Mouse (Mus musculus) C3H10T1/2 (cell line): ENCODE measurements around the gene 4930556J24Rik. TPM values are rescaled to one million over a fixed set of nuclear protein-coding genes. Genes with fewer than 3 reads are reported as not detected.

Experiments
- polyA plus RNA-seq, 2 experiments: library from polyadenylated mRNA; unstranded; fragments of >200 nt; fragmentation: generic; extraction: Trizol; gene quantifications; one replicate each; pipeline ENCODE4 v1.2.1; 2012; ENCODE audit warnings: missing spikeins in 2 of 2

The 4930556J24Rik gene
- polyA plus RNA-seq = under 1 TPM; 0.02 to 0.05 TPM

GRCm38 (mm10) chr11:3976678-3977077, at the start of gene 4930556J24Rik:
4930556J24Rik (minus strand) TSS chr11:3976778.

GRCm38 (mm10) chr11:3983291-3983862, 6.8 kb upstream of the 4930556J24Rik start, which contains the start of gene Gal3st1:
Gal3st1 (plus strand) TSS chr11:3983636.

GRCm38 (mm10) chr11:3963610-3964415, 12.8 kb downstream of the 4930556J24Rik start, which contains the start of gene Pes1:
Pes1 (plus strand) TSS chr11:3963975.

GRCm38 (mm10) chr11:3931511-3932211, 44.9 kb downstream of the 4930556J24Rik start, which contains the start of gene Tcn2:
Tcn2 (minus strand) TSS chr11:3932159.

GRCm38 (mm10) chr11:3914109-3914840, 62.3 kb downstream of the 4930556J24Rik start, which contains the start of gene Slc35e4:
Slc35e4 (minus strand) TSS chr11:3914664.

GRCm38 (mm10) chr11:3894406-3895281, 81.9 kb downstream of the 4930556J24Rik start, which contains the start of the genes 4921536K21Rik and Dusp18:
4921536K21Rik (minus strand) TSS chr11:3895098.
Dusp18 (plus strand) TSS chr11:3895240.

Other genes starting within 250 kb of the 4930556J24Rik start
- under 1 TPM; 0.09 to 0.41 TPM for gene Osbp2, start 112.9 kb downstream of the 4930556J24Rik start, polyA plus RNA-seq
- under 1 TPM; 0.04 to 0.05 TPM for gene 4921536K21Rik, start 81.7 kb downstream of the 4930556J24Rik start, polyA plus RNA-seq
- 1 to 10 TPM in 1 of 2 experiments, under 1 TPM in 1; 0.91 to 3.1 TPM for gene Dusp18, start 81.5 kb downstream of the 4930556J24Rik start, polyA plus RNA-seq
- gene Slc35e4, start 62.1 kb downstream of the 4930556J24Rik start, polyA plus RNA-seq = 10 to 100 TPM; 28.4 to 53.4 TPM
- 1 to 10 TPM in 1 of 2 experiments, under 1 TPM in 1; 0.98 to 9.1 TPM for gene Tcn2, start 44.6 kb downstream of the 4930556J24Rik start, polyA plus RNA-seq
- 10 to 100 TPM; 53.4 to 95.8 TPM for gene Pes1, start 12.8 kb downstream of the 4930556J24Rik start, polyA plus RNA-seq
- gene Gal3st1, start 6.9 kb upstream of the 4930556J24Rik start, polyA plus RNA-seq = under 1 TPM; 0.02 to 0.17 TPM
- gene Sec14l4, start 54.7 kb upstream of the 4930556J24Rik start, polyA plus RNA-seq = not detected
- not detected for gene Sec14l3, start 88.1 kb upstream of the 4930556J24Rik start, polyA plus RNA-seq
- 1 to 10 TPM in 1 of 2 experiments, under 1 TPM in 1; 0.39 to 1.1 TPM for gene Mtfp1, start 118.7 kb upstream of the 4930556J24Rik start, polyA plus RNA-seq
- under 1 TPM; 0.05 to 0.20 TPM for gene Sec14l2, start 146.6 kb upstream of the 4930556J24Rik start, polyA plus RNA-seq
- gene Rnf215, start 158.4 kb upstream of the 4930556J24Rik start, polyA plus RNA-seq = 10 to 100 TPM in 1 of 2 experiments, 1 to 10 TPM in 1; 8.1 to 38.3 TPM
- gene Ccdc157, start 183.5 kb upstream of the 4930556J24Rik start, polyA plus RNA-seq = 10 to 100 TPM in 1 of 2 experiments, 1 to 10 TPM in 1; 1.4 to 11.9 TPM
- 10 to 100 TPM; 33.7 to 44.0 TPM for gene Sf3a1, start 183.6 kb upstream of the 4930556J24Rik start, polyA plus RNA-seq
- 10 to 100 TPM; 20.9 to 44.1 TPM for gene Tbc1d10a, start 210.0 kb upstream of the 4930556J24Rik start, polyA plus RNA-seq
- 1 to 10 TPM; 1.7 to 3.0 TPM for gene Castor1, start 241.4 kb upstream of the 4930556J24Rik start, polyA plus RNA-seq